Mouse (Mus musculus): ENCODE data around the gene Rbm47. TPM values are rescaled to one million over a fixed set of nuclear protein-coding genes. Genes with fewer than 3 reads are reported as not detected.

The Rbm47 gene
- polyA plus RNA-seq, 1 experiment, result 156 TPM

GRCm38 (mm10) chr5:66005041-66005678, 167.8 kb downstream of the Rbm47 start:
- H3K27me3 ChIP-seq (replicated peaks; ENCODE audit: control insufficient read depth, insufficient read depth, low read length), result no peaks in the 10 kb centered on the region
- H3K4me1 ChIP-seq (ENCODE audit: control insufficient read depth, insufficient read depth, low read length), result peaks cover 24% of the 10 kb centered on the region
- H3K4me3 ChIP-seq (ENCODE audit: insufficient read depth, low read depth, low read length), result no peak overlapping the region
- peak; percentile 62 for DNase-seq
- no peak for TF ChIP-seq POLR2A (IDR thresholded peaks at IDR 0.05; ENCODE audit: low read depth, low read length)
- TF ChIP-seq CTCF (conservative IDR thresholded peaks at IDR 0.05; ENCODE audit: insufficient read depth, insufficient read length, low read depth, low read length), result no peak
- 48% methylated on average over 16 of the region's 16 CpGs for WGBS
- peak overlapping the region; percentile 81 for H3K27ac ChIP-seq (ENCODE audit: insufficient read depth, low read depth, low read length)
- H3K36me3 ChIP-seq (ENCODE audit: control insufficient read depth, insufficient read depth, low read length), result no peaks in the 10 kb centered on the region

- Histone ChIP-seq H3K4me1 (ENCODE audit: control insufficient read depth, insufficient read depth, low read length) (peaks cover 27% of the 10 kb centered on the region), H3K27ac (ENCODE audit: insufficient read depth, low read depth, low read length) (peak within 1 kb of the TSS; percentile 81; the same call in 1 of the 2 replicates), H3K27me3 (replicated peaks; ENCODE audit: control insufficient read depth, insufficient read depth, low read length) (no peaks in the 10 kb centered on the region), H3K4me3 (ENCODE audit: insufficient read depth, low read depth, low read length) (no peak within 1 kb of the TSS), H3K36me3 (ENCODE audit: control insufficient read depth, insufficient read depth, low read length) (no peaks in the 10 kb centered on the region)
- no peak for DNase-seq
- no peak for TF ChIP-seq CTCF (conservative IDR thresholded peaks at IDR 0.05; ENCODE audit: insufficient read depth, insufficient read length, low read depth, low read length)
- no peak for TF ChIP-seq POLR2A (IDR thresholded peaks at IDR 0.05; ENCODE audit: low read depth, low read length)
- WGBS, result 66% methylated on average over 14 of the region's 14 CpGs
These were observed 168.6 kb downstream of the Rbm47 start, which contains the start of gene 9130230L23Rik for GRCm38 (mm10) chr5:66004134-66004925. Gene 9130230L23Rik, minus strand, starts transcription at chr5:66004285.

- Histone ChIP-seq H3K27ac (ENCODE audit: insufficient read depth, low read depth, low read length) (no peak overlapping the region), H3K4me3 (ENCODE audit: insufficient read depth, low read depth, low read length) (no peak overlapping the region), H3K4me1 (ENCODE audit: control insufficient read depth, insufficient read depth, low read length) (peaks cover 21% of the 10 kb centered on the region), H3K36me3 (ENCODE audit: control insufficient read depth, insufficient read depth, low read length) (no peaks in the 10 kb centered on the region), H3K27me3 (replicated peaks; ENCODE audit: control insufficient read depth, insufficient read depth, low read length) (no peaks in the 10 kb centered on the region)
- no peak for DNase-seq
- no peak; the same call in 1 of the 2 replicates for TF ChIP-seq CTCF (conservative IDR thresholded peaks at IDR 0.05; ENCODE audit: insufficient read depth, insufficient read length, low read depth, low read length)
- WGBS, result 41% methylated on average over 5 of the region's 5 CpGs
These were observed 171.7 kb downstream of the Rbm47 start for GRCm38 (mm10) chr5:66001232-66001631.

GRCm38 (mm10) chr5:66000567-66001125, 172.3 kb downstream of the Rbm47 start:
- Histone ChIP-seq H3K36me3 (ENCODE audit: control insufficient read depth, insufficient read depth, low read length) (no peaks in the 10 kb centered on the region), H3K4me1 (ENCODE audit: control insufficient read depth, insufficient read depth, low read length) (peaks cover 21% of the 10 kb centered on the region), H3K27ac (ENCODE audit: insufficient read depth, low read depth, low read length) (peak overlapping the region; percentile 70), H3K27me3 (replicated peaks; ENCODE audit: control insufficient read depth, insufficient read depth, low read length) (no peaks in the 10 kb centered on the region), H3K4me3 (ENCODE audit: insufficient read depth, low read depth, low read length) (no peak overlapping the region)
- 24% methylated on average over 6 of the region's 6 CpGs for WGBS
- no peak for DNase-seq
- TF ChIP-seq POLR2A (IDR thresholded peaks at IDR 0.05; ENCODE audit: low read depth, low read length) (no peak), CTCF (conservative IDR thresholded peaks at IDR 0.05; ENCODE audit: insufficient read depth, insufficient read length, low read depth, low read length) (no peak)

- no peak for TF ChIP-seq POLR2A (IDR thresholded peaks at IDR 0.05; ENCODE audit: low read depth, low read length)
- TF ChIP-seq CTCF (conservative IDR thresholded peaks at IDR 0.05; ENCODE audit: insufficient read depth, insufficient read length, low read depth, low read length), result no peak
- Histone ChIP-seq H3K4me3 (ENCODE audit: insufficient read depth, low read depth, low read length) (no peak overlapping the region), H3K27me3 (replicated peaks; ENCODE audit: control insufficient read depth, insufficient read depth, low read length) (no peaks in the 10 kb centered on the region), H3K4me1 (ENCODE audit: control insufficient read depth, insufficient read depth, low read length) (peaks cover 17% of the 10 kb centered on the region), H3K27ac (ENCODE audit: insufficient read depth, low read depth, low read length) (peak overlapping the region; percentile 70), H3K36me3 (ENCODE audit: control insufficient read depth, insufficient read depth, low read length) (no peaks in the 10 kb centered on the region)
- peak; percentile 95 for DNase-seq
- 19% methylated on average over 7 of the region's 7 CpGs for WGBS
These were observed 172.8 kb downstream of the Rbm47 start for GRCm38 (mm10) chr5:66000074-66000473.

GRCm38 (mm10) chr5:65999106-65999505, 173.8 kb downstream of the Rbm47 start:
- TF ChIP-seq CTCF (conservative IDR thresholded peaks at IDR 0.05; ENCODE audit: insufficient read depth, insufficient read length, low read depth, low read length) (no peak), POLR2A (IDR thresholded peaks at IDR 0.05; ENCODE audit: low read depth, low read length) (no peak)
- no peak overlapping the region for H3K4me3 ChIP-seq (ENCODE audit: insufficient read depth, low read depth, low read length)
- no peaks in the 10 kb centered on the region for H3K36me3 ChIP-seq (ENCODE audit: control insufficient read depth, insufficient read depth, low read length)
- WGBS, result 76% methylated on average over 7 of the region's 7 CpGs
- H3K4me1 ChIP-seq (ENCODE audit: control insufficient read depth, insufficient read depth, low read length), result peaks cover 14% of the 10 kb centered on the region
- no peaks in the 10 kb centered on the region for H3K27me3 ChIP-seq (replicated peaks; ENCODE audit: control insufficient read depth, insufficient read depth, low read length)
- H3K27ac ChIP-seq (ENCODE audit: insufficient read depth, low read depth, low read length), result no peak overlapping the region
- DNase-seq, result no peak

GRCm38 (mm10) chr5:65997813-65998212, 175.1 kb downstream of the Rbm47 start:
- H3K4me1 ChIP-seq (ENCODE audit: control insufficient read depth, insufficient read depth, low read length), result peaks cover 14% of the 10 kb centered on the region
- H3K4me3 ChIP-seq (ENCODE audit: insufficient read depth, low read depth, low read length), result no peak overlapping the region
- H3K27ac ChIP-seq (ENCODE audit: insufficient read depth, low read depth, low read length), result no peak overlapping the region
- DNase-seq, result no peak
- TF ChIP-seq POLR2A (IDR thresholded peaks at IDR 0.05; ENCODE audit: low read depth, low read length) (no peak), CTCF (conservative IDR thresholded peaks at IDR 0.05; ENCODE audit: insufficient read depth, insufficient read length, low read depth, low read length) (no peak)
- H3K27me3 ChIP-seq (replicated peaks; ENCODE audit: control insufficient read depth, insufficient read depth, low read length), result no peaks in the 10 kb centered on the region
- no peaks in the 10 kb centered on the region for H3K36me3 ChIP-seq (ENCODE audit: control insufficient read depth, insufficient read depth, low read length)

Measured in kidney, adult 2 months (tissue).